Mouse (Mus musculus): ENCODE measurements around the gene Gpatch2. TPM values are rescaled to one million over a fixed set of nuclear protein-coding genes. Genes with fewer than 3 reads are reported as not detected.
A peak's percentile ranks its signal among the peaks of the same experiment; 100 is the strongest.

The Gpatch2 gene
- polyA plus RNA-seq, 1 experiment from 2014 or later = 29.1 TPM

DNA sequence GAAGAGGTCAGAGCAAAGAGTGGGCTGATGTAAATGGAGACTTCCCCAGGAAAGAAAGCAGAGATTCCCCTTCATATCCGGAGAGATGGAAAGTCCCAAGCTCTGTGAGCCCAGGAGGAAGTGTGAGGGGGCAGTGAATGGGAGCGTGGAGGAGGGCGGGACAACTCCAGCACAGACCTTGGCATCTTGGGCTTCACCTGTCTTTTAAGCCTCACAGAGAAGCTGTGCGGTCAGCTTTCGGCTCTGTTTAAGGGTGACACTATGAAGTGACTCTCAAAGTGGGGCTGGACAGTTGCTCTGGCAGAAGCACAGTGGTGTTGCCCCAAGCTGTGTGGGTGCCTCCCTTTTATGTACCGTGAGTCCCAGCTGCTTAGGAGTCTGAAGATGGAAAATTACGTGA, 74.9 kb downstream of the Gpatch2 start:
- no peak for ATAC-seq (ENCODE audit: insufficient number of reproducible peaks, insufficient read depth, low FRiP score, low TSS enrichment, low read depth)

DNA sequence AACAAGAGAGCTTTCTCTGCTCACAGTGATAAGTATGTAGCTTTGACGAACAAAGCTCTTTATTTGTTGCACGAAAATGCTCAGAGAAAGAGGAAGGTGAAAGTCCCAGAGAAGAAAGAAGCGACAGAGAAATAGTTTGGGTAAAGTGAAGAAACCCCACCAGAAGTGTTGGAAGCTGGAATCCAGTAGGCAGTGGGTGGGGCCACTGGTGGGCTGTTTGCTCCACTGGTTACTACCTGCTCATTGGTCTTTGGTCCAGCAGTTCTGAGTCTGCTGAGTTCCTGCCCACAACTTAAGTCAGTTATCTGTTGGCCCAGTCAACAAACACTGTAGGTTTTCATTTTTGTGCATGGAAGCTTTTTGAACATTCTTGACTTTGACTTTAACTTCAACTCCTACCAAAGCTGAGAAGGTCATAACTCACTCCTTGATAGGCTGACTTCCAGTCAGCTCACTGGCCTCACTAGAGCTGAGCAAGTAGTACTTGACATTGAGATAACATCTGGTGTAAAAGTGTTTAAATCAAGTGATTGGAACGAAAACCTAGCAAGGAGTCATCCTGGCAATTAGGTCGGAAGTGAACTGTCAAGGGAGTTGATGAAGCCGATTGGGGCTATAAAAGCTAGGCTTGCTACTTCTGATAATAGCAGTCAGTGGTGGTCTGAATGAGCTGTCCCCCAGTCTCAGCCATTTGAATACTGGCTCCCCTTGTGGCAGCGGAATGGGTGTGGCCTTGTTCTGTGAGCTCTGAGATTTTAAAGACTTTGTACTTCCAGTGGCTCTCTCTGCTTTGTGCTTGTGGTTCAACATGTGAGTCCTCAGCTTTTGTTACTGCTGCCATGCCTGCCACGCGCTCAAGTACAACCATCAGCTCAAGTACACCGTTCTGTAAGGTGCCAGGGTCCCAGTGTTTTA, 76.4 kb downstream of the Gpatch2 start:
- Histone ChIP-seq H3K4me1 (replicated peaks) (0 out of 2 replicates have a peak, but pooled peaks cover 4% of the 10 kb centered on the region), H3K4me2 (no peak overlapping the region), H3K9me3 (no peaks in the 10 kb centered on the region), H3K9ac (replicated peaks) (no peak overlapping the region), H3K27ac (no peak overlapping the region), H3K4me3 (replicated peaks) (no peak overlapping the region), H3K27me3 (no peaks in the 10 kb centered on the region), H3K36me3 (no peaks in the 10 kb centered on the region)
- no peak for ATAC-seq (ENCODE audit: insufficient number of reproducible peaks, insufficient read depth, low FRiP score, low TSS enrichment, low read depth)
- 74% methylated on average over 10 of the region's 10 CpGs for WGBS

More for the DNA sequence above, 74.9 kb downstream of the Gpatch2 start:
- no peaks in the 10 kb centered on the region for H3K9me3 ChIP-seq
- WGBS = 93% methylated on average over 7 of the region's 7 CpGs
- H3K4me1 ChIP-seq (replicated peaks) = 0 out of 2 replicates have a peak, but pooled peaks cover 4% of the 10 kb centered on the region
- H3K9ac ChIP-seq (replicated peaks) = no peak overlapping the region
- no peak overlapping the region for H3K4me2 ChIP-seq
- no peak overlapping the region for H3K27ac ChIP-seq
- H3K36me3 ChIP-seq = no peaks in the 10 kb centered on the region
- no peak overlapping the region for H3K4me3 ChIP-seq (replicated peaks)
- H3K27me3 ChIP-seq = no peaks in the 10 kb centered on the region

DNA sequence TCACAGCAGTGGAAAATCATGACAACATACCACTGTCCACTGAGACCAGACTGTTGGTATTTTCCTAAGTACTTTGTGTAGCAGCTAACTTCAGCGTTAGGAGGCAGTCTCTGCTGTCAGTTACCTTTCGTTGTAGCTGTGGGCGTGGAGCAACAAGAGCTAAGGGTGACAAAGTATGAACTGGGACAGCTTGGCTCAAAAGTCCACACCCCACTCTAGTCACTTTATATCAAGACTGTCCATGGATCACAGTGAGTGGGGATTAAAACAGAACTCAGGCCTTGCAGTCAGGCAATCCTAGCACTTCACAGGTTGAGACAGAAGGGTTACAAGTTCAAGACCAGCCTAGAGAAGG, 77.1 kb downstream of the Gpatch2 start:
- ATAC-seq (ENCODE audit: insufficient number of reproducible peaks, insufficient read depth, low FRiP score, low TSS enrichment, low read depth) = no peak
- Histone ChIP-seq H3K4me2 (no peak overlapping the region), H3K4me1 (replicated peaks) (no peaks in the 10 kb centered on the region), H3K4me3 (replicated peaks) (no peak overlapping the region), H3K36me3 (no peaks in the 10 kb centered on the region), H3K9me3 (no peaks in the 10 kb centered on the region), H3K9ac (replicated peaks) (no peak overlapping the region), H3K27ac (no peak overlapping the region), H3K27me3 (no peaks in the 10 kb centered on the region)
- 93% methylated on average over 3 of the region's 3 CpGs for WGBS

DNA sequence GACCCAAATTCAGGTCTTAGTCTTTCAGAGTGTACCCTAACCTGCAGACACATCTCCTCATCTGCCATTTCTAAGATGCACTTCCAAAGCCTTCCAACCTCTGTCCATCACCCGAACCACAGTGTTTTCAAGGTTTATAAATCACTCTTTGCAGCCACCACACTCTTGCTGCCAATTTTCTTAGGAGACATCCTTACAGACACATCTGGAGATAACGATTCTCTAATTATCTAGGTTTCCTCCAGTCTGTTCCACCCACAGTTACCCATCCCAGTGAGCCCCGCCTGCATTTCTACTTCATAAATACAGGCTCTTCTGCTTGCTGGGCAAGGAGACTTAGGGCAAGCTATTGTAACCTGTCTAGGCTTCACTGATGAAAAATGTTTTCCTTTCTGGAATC, 77.9 kb downstream of the Gpatch2 start:
- no peaks in the 10 kb centered on the region for H3K4me1 ChIP-seq (replicated peaks)
- H3K4me3 ChIP-seq (replicated peaks) = no peak overlapping the region
- WGBS = 82% methylated on average over 3 of the region's 3 CpGs
- H3K36me3 ChIP-seq = no peaks in the 10 kb centered on the region
- no peak overlapping the region for H3K4me2 ChIP-seq
- ATAC-seq (ENCODE audit: insufficient number of reproducible peaks, insufficient read depth, low FRiP score, low TSS enrichment, low read depth) = no peak
- no peaks in the 10 kb centered on the region for H3K27me3 ChIP-seq
- no peaks in the 10 kb centered on the region for H3K9me3 ChIP-seq
- no peak overlapping the region for H3K27ac ChIP-seq
- no peak overlapping the region for H3K9ac ChIP-seq (replicated peaks)

DNA sequence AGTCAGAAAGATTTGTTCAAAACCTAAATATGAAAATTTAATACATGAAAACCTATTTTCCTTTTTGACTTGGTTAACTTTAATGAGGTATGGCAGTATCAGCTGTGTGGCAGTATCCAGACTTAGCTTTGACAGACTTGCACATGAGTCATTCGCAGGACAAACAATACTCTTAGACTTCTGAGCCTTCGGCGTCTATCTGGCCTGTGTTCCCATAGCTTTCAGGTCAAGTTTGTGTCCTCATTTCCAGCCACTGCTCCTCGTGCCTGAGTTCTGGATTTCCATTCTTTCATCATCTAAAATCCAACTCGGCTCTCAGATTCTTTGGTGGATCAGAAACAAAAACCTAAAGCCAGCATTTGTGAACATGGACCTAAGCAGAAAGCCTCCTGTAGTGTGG, 79.2 kb downstream of the Gpatch2 start:
- H3K4me1 ChIP-seq (replicated peaks) = no peaks in the 10 kb centered on the region
- no peaks in the 10 kb centered on the region for H3K9me3 ChIP-seq

DNA sequence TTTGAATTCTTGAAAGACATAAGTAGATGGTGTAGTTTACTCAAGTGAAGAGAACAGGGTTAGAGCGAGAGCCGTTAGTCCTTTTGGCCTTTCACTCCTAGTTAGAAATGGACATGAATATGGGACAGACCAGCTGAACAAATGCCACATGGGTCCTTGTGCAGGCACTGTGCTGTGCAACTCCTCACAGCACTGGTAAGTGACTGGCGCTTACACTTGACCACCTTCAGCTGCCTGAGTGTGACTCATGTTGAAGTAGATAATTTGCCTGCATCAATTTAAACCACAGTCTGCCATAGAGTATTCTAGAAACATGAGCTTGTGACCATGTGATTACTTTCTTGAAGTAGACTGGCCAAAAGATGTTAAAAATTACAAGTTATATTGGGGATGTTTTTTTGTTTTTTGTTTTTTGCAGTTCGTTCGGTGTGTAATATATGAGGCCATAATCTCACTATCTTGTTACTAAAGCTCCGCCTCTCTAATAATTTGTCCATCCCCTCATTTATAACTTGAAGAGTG, 79.8 kb downstream of the Gpatch2 start:
- 95% methylated on average over 6 of the region's 6 CpGs for WGBS
- no peaks in the 10 kb centered on the region for H3K36me3 ChIP-seq
- H3K4me1 ChIP-seq (replicated peaks) = peaks cover under 1% of the 10 kb centered on the region; the same call in 1 of the 2 replicates
- no peak for ATAC-seq (ENCODE audit: insufficient number of reproducible peaks, insufficient read depth, low FRiP score, low TSS enrichment, low read depth)
- no peak overlapping the region for H3K4me3 ChIP-seq (replicated peaks)
- no peak overlapping the region for H3K4me2 ChIP-seq
- H3K9me3 ChIP-seq = no peaks in the 10 kb centered on the region
- H3K9ac ChIP-seq (replicated peaks) = no peak overlapping the region
- H3K27me3 ChIP-seq = no peaks in the 10 kb centered on the region
- H3K27ac ChIP-seq = no peak overlapping the region

More for the DNA sequence above, 79.2 kb downstream of the Gpatch2 start:
- Histone ChIP-seq H3K4me2 (no peak overlapping the region), H3K27me3 (no peaks in the 10 kb centered on the region), H3K36me3 (no peaks in the 10 kb centered on the region), H3K27ac (no peak overlapping the region), H3K9ac (replicated peaks) (no peak overlapping the region), H3K4me3 (replicated peaks) (no peak overlapping the region)
- ATAC-seq (ENCODE audit: insufficient number of reproducible peaks, insufficient read depth, low FRiP score, low TSS enrichment, low read depth) = no peak
- WGBS = 90% methylated on average over 5 of the region's 5 CpGs

DNA sequence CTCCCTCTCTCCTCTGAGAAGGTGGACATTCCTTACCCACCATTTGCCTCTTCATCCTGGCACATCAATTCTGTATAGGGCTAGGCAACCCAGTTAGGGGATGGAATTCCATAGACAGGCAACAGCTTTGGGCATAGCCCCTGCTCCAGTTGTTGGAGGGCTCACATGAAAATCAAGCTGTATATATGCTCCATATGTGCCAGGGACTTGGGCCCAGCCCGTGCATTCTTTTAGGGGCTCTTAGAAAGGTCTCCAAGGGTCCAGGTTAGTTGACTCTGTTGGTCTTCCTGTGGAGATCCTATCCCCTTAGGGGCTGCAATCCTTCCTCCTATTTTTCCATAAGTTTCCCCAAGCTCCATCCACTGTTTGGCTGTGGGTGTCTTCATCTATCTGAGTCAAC, 80.4 kb downstream of the Gpatch2 start:
- H3K4me2 ChIP-seq = no peak overlapping the region
- no peaks in the 10 kb centered on the region for H3K9me3 ChIP-seq
- peaks cover 7% of the 10 kb centered on the region for H3K4me1 ChIP-seq (replicated peaks)
- H3K4me3 ChIP-seq (replicated peaks) = no peak overlapping the region
- no peak overlapping the region for H3K27ac ChIP-seq
- no peak overlapping the region for H3K9ac ChIP-seq (replicated peaks)
- no peaks in the 10 kb centered on the region for H3K27me3 ChIP-seq
- ATAC-seq (ENCODE audit: insufficient number of reproducible peaks, insufficient read depth, low FRiP score, low TSS enrichment, low read depth) = no peak
- no peaks in the 10 kb centered on the region for H3K36me3 ChIP-seq
- 64% methylated on average over 1 of the region's 1 CpGs for WGBS

DNA sequence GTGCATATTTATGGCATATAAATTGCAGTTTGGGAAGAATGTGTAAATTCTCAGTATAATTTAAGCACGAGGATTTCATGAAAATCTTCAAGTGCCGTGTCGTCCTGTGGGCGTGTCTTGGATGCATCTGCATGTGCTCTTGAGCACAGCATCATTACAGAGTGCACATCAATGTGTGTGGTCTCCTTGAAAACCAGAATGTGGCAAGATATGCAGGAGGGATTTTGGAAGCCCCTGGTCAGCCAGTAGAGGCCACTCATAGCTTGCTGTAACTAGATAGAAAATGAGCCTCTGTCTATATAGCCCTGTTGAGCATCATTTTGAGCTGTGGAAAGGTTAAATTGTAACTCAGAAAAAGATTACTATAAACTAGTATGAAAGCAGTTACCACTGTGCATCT, 83.9 kb downstream of the Gpatch2 start:
- H3K9ac ChIP-seq (replicated peaks) = no peak overlapping the region
- no peak overlapping the region for H3K4me2 ChIP-seq
- no peaks in the 10 kb centered on the region for H3K27me3 ChIP-seq
- no peak overlapping the region for H3K27ac ChIP-seq
- H3K9me3 ChIP-seq = no peaks in the 10 kb centered on the region
- no peak for ATAC-seq (ENCODE audit: insufficient number of reproducible peaks, insufficient read depth, low FRiP score, low TSS enrichment, low read depth)
- H3K36me3 ChIP-seq = no peaks in the 10 kb centered on the region
- WGBS = 83% methylated on average over 4 of the region's 4 CpGs
- no peak overlapping the region for H3K4me3 ChIP-seq (replicated peaks)
- peaks cover 12% of the 10 kb centered on the region for H3K4me1 ChIP-seq (replicated peaks)

DNA sequence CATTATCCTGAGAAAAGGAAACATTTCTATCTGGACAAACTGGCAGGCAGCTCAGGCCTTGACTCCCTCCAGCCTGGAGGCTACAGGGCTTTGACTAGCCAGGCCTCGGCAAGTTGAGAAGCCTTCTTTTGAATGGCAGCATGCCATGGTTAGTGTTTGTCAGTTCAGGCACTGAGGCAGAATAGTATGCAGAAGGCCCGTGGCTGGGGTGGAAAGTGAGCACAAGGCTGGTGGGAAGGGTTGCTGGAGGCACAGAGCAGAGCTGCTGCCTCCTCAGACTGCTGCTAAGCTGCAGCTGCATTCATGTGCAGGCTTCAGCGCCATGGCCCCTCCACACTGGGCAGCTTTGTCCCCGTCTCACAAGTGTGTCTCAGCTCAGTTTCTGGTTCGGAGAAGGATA, 85.3 kb downstream of the Gpatch2 start:
- WGBS = 34% methylated on average over 5 of the region's 5 CpGs
- Histone ChIP-seq H3K9ac (replicated peaks) (no peak overlapping the region), H3K9me3 (no peaks in the 10 kb centered on the region), H3K27me3 (no peaks in the 10 kb centered on the region), H3K4me1 (replicated peaks) (peaks cover 12% of the 10 kb centered on the region), H3K4me2 (no peak overlapping the region), H3K36me3 (no peaks in the 10 kb centered on the region), H3K4me3 (replicated peaks) (no peak overlapping the region), H3K27ac (peak overlapping the region; percentile 74)
- ATAC-seq (ENCODE audit: insufficient number of reproducible peaks, insufficient read depth, low FRiP score, low TSS enrichment, low read depth) = 0 out of 2 replicates have a peak, but pooled peaks have one; percentile 52

DNA sequence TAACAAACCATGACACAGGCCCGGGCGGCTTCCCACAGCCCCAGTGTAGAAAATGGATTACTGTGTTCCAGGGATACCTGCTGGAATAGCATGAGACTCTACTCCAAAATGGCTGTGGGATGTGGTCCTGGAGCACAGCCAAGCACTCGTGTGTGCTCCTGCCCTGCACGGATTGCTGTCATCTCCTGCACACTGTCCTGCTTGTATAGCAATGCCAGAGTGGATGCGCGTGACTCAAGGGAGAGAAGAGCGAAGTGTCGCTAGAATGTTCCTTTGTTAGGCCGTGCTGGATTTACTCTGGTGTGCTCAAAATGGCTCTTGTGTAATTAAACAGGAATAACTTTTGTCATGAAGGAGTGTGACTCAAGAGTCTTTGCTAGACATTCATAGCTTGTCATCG, 87.9 kb downstream of the Gpatch2 start:
- Histone ChIP-seq H3K4me2 (no peak overlapping the region), H3K4me1 (replicated peaks) (peaks cover 12% of the 10 kb centered on the region), H3K27me3 (no peaks in the 10 kb centered on the region), H3K9ac (replicated peaks) (no peak overlapping the region), H3K27ac (no peak overlapping the region), H3K4me3 (replicated peaks) (no peak overlapping the region), H3K9me3 (no peaks in the 10 kb centered on the region), H3K36me3 (0 out of 2 replicates have a peak, but pooled peaks cover 11% of the 10 kb centered on the region)
- no peak for ATAC-seq (ENCODE audit: insufficient number of reproducible peaks, insufficient read depth, low FRiP score, low TSS enrichment, low read depth)
- WGBS = 90% methylated on average over 10 of the region's 10 CpGs

DNA sequence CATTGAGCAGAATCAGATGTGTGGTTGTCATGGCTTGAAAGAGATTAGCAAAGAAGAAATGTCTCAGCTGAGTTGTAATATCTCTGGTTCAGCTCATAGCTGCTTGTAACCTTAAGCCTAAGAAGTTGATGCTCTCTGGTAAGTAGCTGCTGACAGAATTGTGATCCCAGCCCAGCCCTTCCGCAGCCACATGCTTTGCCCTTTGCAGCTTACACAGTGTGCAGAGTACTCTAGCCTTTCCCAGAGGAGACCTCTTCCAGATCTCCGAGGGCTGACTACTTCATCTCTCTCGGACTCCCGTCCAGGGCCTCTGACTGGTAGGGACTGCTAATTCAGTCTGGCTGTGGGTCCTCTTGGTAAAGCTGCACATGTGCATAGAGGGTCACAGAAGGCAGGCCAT, 92.0 kb downstream of the Gpatch2 start:
- H3K36me3 ChIP-seq = 0 out of 2 replicates have a peak, but pooled peaks cover 11% of the 10 kb centered on the region
- no peak for ATAC-seq (ENCODE audit: insufficient number of reproducible peaks, insufficient read depth, low FRiP score, low TSS enrichment, low read depth)
- no peaks in the 10 kb centered on the region for H3K27me3 ChIP-seq
- H3K27ac ChIP-seq = no peak overlapping the region
- no peak overlapping the region for H3K9ac ChIP-seq (replicated peaks)
- WGBS = 87% methylated on average over 4 of the region's 4 CpGs
- no peak overlapping the region for H3K4me2 ChIP-seq
- no peaks in the 10 kb centered on the region for H3K9me3 ChIP-seq
- no peak overlapping the region for H3K4me3 ChIP-seq (replicated peaks)
- H3K4me1 ChIP-seq (replicated peaks) = no peaks in the 10 kb centered on the region

Measured in limb, embryonic 12.5 days (tissue).